Mouse (Mus musculus) 3134 (cell line): ENCODE results near the gene Gm11172.
"Not testable (repeated sequence)": the region's sequence is repeated elsewhere in the genome, so short reads cannot be mapped to it uniquely, and the experiment has no call there.

Source experiments
- DNase-seq: peaks from one replicate; pipeline ENCODE4 v3.0.0-alpha.2; 2011; ENCODE audit warnings: low spot score; ENCODE audit not compliant: insufficient read length; ENCODE audit errors: extremely low read depth

Gm11172 gene

GRCm38 (mm10) chr16:10827766-10828460, 15.2 kb downstream of the Gm11172 start:
- no peak for DNase-seq

GRCm38 (mm10) chr16:10828461-10828805, 15.7 kb downstream of the Gm11172 start:
- DNase-seq, result no peak

- no peak for DNase-seq
Measured at GRCm38 (mm10) chr16:10834542-10834910, 21.8 kb downstream of the Gm11172 start.

DNA sequence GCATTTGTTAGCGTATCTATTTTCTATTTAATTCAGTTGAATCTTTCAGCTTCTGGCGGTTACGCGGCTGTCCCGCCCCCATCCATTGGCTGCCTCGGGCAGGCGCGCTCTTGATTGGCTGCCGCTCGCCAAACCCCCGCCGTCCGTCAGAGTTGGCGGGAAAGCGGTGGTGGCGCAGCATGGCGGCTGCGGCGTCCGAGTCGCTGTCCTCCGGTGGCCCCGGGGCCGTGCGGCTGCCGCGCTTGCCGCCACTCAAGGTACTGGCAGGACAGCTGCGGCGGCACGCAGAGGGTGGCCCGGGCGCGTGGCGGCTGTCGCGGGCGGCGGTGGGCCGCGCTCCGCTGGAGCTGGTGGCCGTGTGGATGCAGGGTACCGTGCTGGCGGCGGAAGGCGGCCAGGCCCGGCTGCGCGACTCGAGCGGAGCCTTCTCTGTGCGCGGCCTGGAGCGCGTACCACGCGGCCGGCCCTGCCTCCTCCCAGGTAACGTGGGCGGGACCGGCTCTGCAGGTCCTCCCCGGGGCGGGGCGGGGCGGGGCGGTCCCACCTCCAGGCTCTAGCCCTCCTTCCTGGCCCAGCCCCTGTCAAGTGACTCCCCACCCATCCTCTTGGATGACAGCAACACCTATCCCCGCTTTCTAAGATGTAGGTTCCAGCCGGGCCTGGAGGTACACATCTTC, 22.3 kb downstream of the Gm11172 start, which contains the start of gene Rmi2:
Gene Rmi2 (plus strand): TSS at position 149 of the 677 bp plus-strand sequence.
- peak; percentile 88 for DNase-seq

- no peak for DNase-seq
Measured at GRCm38 (mm10) chr16:10836388-10836787, 23.7 kb downstream of the Gm11172 start.

DNA sequence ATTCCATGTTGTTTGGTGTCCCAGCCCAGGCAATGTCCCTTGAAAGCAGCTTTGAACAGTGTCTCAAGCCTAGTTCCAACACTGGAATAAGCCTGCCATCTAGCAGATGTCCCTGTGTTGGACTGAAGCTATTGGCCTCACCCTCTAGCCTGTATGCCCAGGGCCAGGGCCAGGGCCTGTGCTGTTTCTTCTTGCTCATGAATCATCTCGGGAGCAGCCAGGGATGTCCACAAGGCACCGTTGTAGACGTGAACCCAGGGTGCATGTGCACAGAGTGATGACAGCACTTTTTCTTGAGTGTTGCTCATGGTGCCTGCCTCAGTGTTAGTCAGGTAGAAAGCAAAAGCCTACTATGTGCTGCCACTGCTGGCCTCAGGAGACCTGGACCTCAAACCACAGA, 24.5 kb downstream of the Gm11172 start:
- peak; percentile 43 for DNase-seq

DNA sequence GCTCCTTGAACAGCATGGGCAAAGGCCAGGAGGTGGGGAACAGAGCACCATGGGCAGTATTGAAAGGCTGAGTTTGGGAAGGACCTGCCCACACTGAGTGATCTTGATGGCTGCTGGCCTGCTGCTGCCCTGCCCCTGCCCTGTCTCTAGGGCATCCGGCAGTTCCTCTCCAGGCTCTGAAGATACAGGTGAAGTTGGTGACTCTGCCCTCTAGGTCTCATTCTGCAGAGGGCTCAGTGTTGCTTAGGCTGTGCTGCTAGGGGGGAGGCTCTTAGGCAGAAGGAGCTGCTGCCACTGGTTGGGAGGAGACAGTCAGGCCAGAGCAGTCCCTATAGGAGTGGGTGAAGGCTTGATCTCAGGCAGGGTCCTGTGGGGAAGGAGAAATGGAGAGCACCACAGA, 25.2 kb downstream of the Gm11172 start:
- no peak for DNase-seq

DNA sequence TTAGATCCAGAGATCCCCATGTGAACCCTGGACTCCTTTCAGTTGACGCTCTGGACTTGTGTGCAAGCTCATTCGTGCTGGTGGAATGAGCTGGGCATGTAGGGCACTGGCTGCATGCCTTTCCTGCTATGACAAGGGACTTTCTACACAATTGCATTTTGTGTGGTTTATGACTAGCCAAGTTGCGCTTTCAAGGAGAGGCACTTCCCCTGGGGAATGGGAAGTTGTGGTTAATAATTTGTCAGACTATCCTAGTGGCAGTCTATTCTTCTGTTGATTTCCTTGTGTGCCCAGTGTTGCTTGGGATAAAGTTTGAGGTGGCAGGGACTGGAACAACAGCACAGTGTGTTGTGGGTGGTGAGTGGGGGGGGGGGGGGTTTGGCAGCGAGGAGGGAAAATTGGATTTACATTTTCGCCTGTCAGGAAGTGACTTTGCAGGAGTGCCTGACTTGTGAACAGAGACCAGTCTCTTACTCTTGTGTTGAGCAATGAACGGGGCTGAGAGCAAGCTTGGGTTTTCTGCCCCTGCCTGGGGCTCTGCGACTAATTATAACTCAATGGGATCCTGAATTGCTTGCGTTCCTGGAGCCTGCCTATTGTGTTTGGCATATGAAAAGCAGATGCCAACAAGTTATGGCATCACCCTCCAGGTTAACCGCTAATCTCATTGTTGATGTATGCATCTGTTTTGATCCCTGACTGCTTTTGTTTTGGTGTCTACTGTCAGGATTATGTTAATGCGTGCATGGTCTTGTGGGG, 26.0 kb downstream of the Gm11172 start:
- peak; percentile 73 for DNase-seq

GRCm38 (mm10) chr16:10840018-10840417, 27.3 kb downstream of the Gm11172 start:
- DNase-seq, result no peak

DNA sequence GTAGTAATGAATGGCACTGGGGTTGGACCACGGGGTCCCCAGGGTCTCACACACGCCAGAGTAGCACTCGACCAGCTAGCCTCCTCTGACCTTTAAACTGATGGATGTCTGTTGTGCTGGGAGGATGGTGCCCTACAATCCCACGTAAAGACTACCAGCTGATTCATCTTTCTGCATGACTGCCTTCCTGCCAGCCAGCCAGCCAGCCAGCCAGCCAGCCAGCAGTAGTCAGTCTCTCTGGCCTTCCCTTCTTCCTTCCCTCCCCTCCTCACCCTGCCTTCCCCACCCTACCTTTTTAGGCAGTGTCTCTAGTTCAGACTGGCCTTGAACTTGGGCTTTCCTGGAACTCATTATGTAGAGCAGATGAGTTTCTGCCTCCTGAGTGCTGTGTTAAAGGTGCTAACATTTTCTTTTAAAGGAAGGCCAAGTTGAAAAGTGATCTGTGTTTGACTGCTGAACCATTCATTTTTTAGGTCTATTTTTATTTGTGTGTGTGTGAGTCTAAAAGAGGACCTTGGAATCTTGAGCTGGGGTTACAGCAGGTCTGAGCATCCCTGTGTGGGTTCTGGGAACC, 29.7 kb downstream of the Gm11172 start:
- peak; percentile 45 for DNase-seq

- DNase-seq, result no peak
Measured at GRCm38 (mm10) chr16:10843486-10844318, 31.0 kb downstream of the Gm11172 start.

GRCm38 (mm10) chr16:10844319-10844670, 31.6 kb downstream of the Gm11172 start:
- DNase-seq, result no peak

- no peak for DNase-seq
Measured at GRCm38 (mm10) chr16:10845952-10846351, 33.2 kb downstream of the Gm11172 start.

- peak; percentile 84 for DNase-seq
Measured at GRCm38 (mm10) chr16:10846503-10846902, 33.8 kb downstream of the Gm11172 start.

- DNase-seq, result peak; percentile 69
Measured at GRCm38 (mm10) chr16:10849965-10850861, 37.5 kb downstream of the Gm11172 start.

DNA sequence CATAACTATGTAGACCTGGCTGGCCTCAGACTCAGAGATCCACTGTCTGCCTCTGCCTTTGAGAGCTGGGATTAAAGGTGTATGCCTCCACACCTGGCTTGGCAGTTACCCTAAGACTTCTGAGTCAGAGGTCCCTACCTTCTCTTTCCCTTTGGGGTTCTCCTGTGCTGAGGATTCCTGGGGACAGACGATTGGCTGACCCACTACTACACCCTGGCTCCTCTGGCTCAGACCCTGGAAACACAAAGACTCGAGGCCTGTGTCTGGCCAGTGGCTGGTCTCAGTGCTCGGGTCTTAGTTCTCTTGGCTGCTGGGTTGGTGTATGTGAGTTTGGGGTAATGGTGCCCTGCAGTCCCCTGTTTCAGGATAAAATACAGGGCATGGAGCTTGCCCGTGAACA, 38.2 kb downstream of the Gm11172 start:
- no peak for DNase-seq

- DNase-seq, result not testable (repeated sequence)
Measured at GRCm38 (mm10) chr16:10852216-10852615, 39.5 kb downstream of the Gm11172 start.

DNA sequence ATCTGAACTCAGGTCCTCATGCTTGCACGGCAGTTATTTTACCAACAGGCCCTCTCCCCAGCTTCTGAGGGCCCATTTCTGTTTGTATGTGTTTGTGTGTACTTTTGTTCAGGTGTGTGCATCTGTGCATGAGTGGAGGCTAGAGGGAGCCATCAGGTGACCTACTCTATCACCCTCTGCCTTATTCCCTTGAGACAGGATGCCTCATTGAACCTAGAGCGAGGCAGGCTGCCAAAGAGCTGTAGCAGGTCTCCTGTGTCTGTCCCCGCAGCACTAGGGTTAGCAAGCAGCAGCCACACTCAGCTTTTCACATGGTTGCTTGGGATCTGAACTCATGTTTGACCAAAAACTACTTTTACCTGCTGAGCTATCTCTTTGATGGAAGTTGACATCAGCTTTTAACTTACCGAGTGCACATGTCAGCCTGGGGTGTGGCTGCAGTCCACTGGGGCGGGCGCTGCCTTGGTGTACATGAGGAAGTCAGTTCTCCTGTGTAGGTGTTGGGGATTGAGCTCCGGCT, 47.1 kb downstream of the Gm11172 start:
- DNase-seq, result no peak

DNA sequence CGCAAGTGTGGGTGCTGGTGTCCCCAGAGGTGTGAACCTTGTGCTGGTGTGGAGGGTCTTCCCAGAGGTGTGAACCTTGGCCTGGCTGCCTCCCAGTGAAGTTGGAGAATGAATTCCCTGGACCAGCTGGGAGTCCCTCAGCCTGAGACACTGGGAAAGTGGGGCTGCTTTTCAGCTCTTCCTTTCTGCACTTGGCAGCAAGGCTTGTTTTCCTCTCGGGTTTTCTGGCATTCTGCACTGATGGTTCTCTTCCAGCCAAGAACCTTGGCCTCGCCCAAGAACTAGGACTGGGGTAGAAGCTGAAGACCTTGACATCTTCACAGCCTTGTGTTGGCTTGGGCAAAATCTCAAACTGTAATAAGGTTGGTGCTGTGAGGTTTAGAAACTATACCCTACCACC, 48.7 kb downstream of the Gm11172 start:
- DNase-seq, result no peak
